Mouse (Mus musculus) kidney, postnatal 0 days (tissue): Measurements from ENCODE around the gene Trank1. TPM values are rescaled to one million over a fixed set of nuclear protein-coding genes. Genes with fewer than 3 reads are reported as not detected.

Source experiments
- ATAC-seq: fragments of 200-750 bp; cut with Nextera tagmentation; replicated peaks from 2 replicates; pipeline ENCODE4 v1.8.0; 2017; ENCODE audit warnings: low read depth, moderate number of reproducible peaks, moderate TSS enrichment, moderate library complexity; ENCODE audit not compliant: low FRiP score
- DNase-seq: peaks from one replicate; pipeline ENCODE4 v3.0.0-alpha.2; 2016; ENCODE audit warnings: low spot score
- H3K27ac ChIP-seq: fragments of 300-500 bp; sonication (generic); 2 replicates; pipeline ENCODE4 v1.5.1; 2014; ENCODE audit warnings: mild to moderate bottlenecking
- H3K27me3 ChIP-seq: fragments of 300-500 bp; sonication (generic); 2 replicates; pipeline ENCODE4 v1.6.1; 2014; ENCODE audit warnings: low read length, mixed read lengths; ENCODE audit not compliant: insufficient read depth
- H3K36me3 ChIP-seq: fragments of 300-500 bp; sonication (generic); 2 replicates; pipeline ENCODE4 v1.6.1; 2014; ENCODE audit warnings: low read length, mixed read lengths; ENCODE audit not compliant: insufficient read depth
- H3K4me1 ChIP-seq: fragments of 300-500 bp; sonication (generic); replicated peaks from 2 replicates; pipeline ENCODE4 v1.6.1; 2014; ENCODE audit warnings: antibody characterized with exemption, low read length, mixed read lengths; ENCODE audit not compliant: insufficient read depth
- H3K4me2 ChIP-seq: fragments of 300-500 bp; sonication (generic); 2 replicates; pipeline ENCODE4 v1.6.1; 2014; ENCODE audit warnings: mild to moderate bottlenecking, low read length, moderate library complexity, mixed read lengths
- H3K4me3 ChIP-seq: fragments of 300-500 bp; sonication (generic); replicated peaks from 2 replicates; pipeline ENCODE4 v1.5.1; 2014; ENCODE audit warnings: low read depth, low read length
- H3K9ac ChIP-seq: fragments of 300-500 bp; sonication (generic); 2 replicates; pipeline ENCODE4 v1.6.1; 2014; ENCODE audit warnings: low read depth, low read length
- H3K9me3 ChIP-seq: fragments of 300-500 bp; sonication (generic); replicated peaks from 2 replicates; pipeline ENCODE4 v1.6.1; 2016; ENCODE audit warnings: low read length, inconsistent platforms, mixed read lengths
- CTCF ChIP-seq: IDR thresholded peaks from 2 replicates; pipeline ENCODE4 v1.5.1; 2016; ENCODE audit warnings: antibody characterized with exemption, low read depth, mild to moderate bottlenecking, moderate library complexity
- WGBS: fragments of 180-500 bp; shearing (Covaris S2); extraction: QIAGEN DNeasy Blood & Tissue Kit; methylation state at CpG from one replicate; pipeline ENCODE4 v1.1.7; 2014; 5-methylcytosine and 5-hydroxymethylcytosine counted together
- polyA plus RNA-seq: library from polyadenylated mRNA; unstranded; fragments of >200 nt; fragmentation: Nextera tagmentation; extraction: Ambion mirVana; gene quantifications from 2 replicates; pipeline ENCODE4 v1.2.1, GENCODE M21; 2015

Trank1 gene
- polyA plus RNA-seq, 1 experiment from 2014 or later, result 1.0 TPM

- H3K9ac ChIP-seq, result no peak overlapping the region
- H3K36me3 ChIP-seq, result no peaks in the 10 kb centered on the region
- DNase-seq (no peak), ATAC-seq (no peak)
- 96% methylated on average over 4 of the region's 4 CpGs for WGBS
- no peaks in the 10 kb centered on the region for H3K9me3 ChIP-seq
- no peaks in the 10 kb centered on the region for H3K27me3 ChIP-seq
- H3K4me3 ChIP-seq, result no peak overlapping the region
- 0 out of 2 replicates have a peak, but pooled peaks cover 7% of the 10 kb centered on the region for H3K4me1 ChIP-seq
- no peak for TF ChIP-seq CTCF
- H3K4me2 ChIP-seq, result no peak overlapping the region
- no peak overlapping the region for H3K27ac ChIP-seq
Measured at GRCm38 (mm10) chr9:111287956-111288355, 23.6 kb upstream of the Trank1 start.

DNA sequence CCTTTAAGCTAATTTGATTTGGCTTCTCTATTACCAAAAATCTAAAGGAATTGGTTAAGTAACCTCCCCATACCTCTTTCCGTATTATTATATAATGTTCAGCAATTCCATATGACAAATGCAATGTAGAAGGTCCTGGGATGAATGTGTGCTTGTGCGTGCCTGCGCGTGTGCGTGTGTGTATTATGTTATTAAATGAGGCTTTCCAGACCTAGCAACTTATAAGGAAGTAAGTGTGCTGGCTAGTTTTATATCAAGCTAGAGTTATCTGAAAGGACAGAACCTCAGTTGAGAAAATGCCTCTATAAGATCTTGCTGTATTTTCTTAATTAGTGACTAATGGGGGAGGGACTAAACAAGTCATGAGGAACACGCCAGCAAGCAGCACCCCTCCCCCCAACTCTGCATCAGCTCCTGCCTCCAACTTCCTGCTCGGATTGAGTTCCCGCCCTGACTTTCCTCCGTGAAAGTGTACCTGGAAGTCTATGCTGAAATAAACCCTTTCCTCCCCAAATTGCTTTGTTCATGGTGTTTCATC is 22.2 kb upstream of the Trank1 start:
- H3K27ac ChIP-seq, result peak overlapping the region; percentile 72
- no peaks in the 10 kb centered on the region for H3K27me3 ChIP-seq
- H3K9me3 ChIP-seq, result no peaks in the 10 kb centered on the region
- peak overlapping the region; percentile 47 for H3K4me2 ChIP-seq
- TF ChIP-seq CTCF, result no peak
- DNase-seq (peak; percentile 70), ATAC-seq (peak; percentile 74)
- 0 out of 2 replicates have a peak overlapping the region, but pooled peaks have one; percentile 4 for H3K4me3 ChIP-seq
- 0 out of 2 replicates have a peak, but pooled peaks cover 7% of the 10 kb centered on the region for H3K4me1 ChIP-seq
- WGBS, result 53% methylated on average over 9 of the region's 9 CpGs
- no peak overlapping the region for H3K9ac ChIP-seq
- no peaks in the 10 kb centered on the region for H3K36me3 ChIP-seq

DNA sequence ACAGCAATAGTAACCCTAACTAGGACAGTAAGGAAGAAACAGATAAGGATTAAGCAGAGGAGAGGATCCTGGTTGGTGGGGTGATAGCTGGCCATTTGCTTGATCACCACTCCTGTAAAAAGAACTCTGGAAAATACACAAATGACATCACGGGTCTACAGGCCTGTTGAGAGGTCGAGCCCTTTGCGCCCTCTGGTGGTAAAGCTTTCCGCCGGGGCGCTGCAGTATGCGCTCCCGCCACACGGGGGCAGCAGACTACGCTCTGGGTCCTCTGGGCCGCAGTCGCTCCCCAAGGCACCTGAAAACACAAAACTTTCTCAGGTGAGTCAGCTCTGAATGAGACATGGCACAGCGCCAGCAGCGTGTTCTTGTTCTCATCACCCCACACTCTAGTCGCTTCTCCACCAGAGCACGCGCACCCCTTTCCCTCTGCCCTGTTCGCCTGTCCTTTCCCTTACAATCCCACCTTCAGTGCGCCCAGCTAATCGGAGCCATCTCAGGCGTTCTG is 21.7 kb upstream of the Trank1 start:
- 0 out of 2 replicates have a peak overlapping the region, but pooled peaks have one; percentile 4 for H3K4me3 ChIP-seq
- H3K9ac ChIP-seq, result no peak overlapping the region
- ATAC-seq (peak; percentile 83), DNase-seq (peak; percentile 92)
- H3K27me3 ChIP-seq, result no peaks in the 10 kb centered on the region
- H3K4me1 ChIP-seq, result 0 out of 2 replicates have a peak, but pooled peaks cover 7% of the 10 kb centered on the region
- no peaks in the 10 kb centered on the region for H3K9me3 ChIP-seq
- no peaks in the 10 kb centered on the region for H3K36me3 ChIP-seq
- WGBS, result 15% methylated on average over 21 of the region's 21 CpGs
- H3K4me2 ChIP-seq, result peak overlapping the region; percentile 47
- peak; percentile 100 for TF ChIP-seq CTCF
- peak overlapping the region; percentile 72 for H3K27ac ChIP-seq

GRCm38 (mm10) chr9:111290539-111291100 is 20.9 kb upstream of the Trank1 start:
- Histone ChIP-seq H3K9me3 (no peaks in the 10 kb centered on the region), H3K27me3 (no peaks in the 10 kb centered on the region), H3K4me3 (no peak overlapping the region), H3K9ac (no peak overlapping the region), H3K36me3 (no peaks in the 10 kb centered on the region), H3K4me2 (no peak overlapping the region), H3K27ac (no peak overlapping the region), H3K4me1 (0 out of 2 replicates have a peak, but pooled peaks cover 7% of the 10 kb centered on the region)
- 82% methylated on average over 11 of the region's 11 CpGs for WGBS
- TF ChIP-seq CTCF, result no peak
- DNase-seq, result no peak
- ATAC-seq, result no peak

DNA sequence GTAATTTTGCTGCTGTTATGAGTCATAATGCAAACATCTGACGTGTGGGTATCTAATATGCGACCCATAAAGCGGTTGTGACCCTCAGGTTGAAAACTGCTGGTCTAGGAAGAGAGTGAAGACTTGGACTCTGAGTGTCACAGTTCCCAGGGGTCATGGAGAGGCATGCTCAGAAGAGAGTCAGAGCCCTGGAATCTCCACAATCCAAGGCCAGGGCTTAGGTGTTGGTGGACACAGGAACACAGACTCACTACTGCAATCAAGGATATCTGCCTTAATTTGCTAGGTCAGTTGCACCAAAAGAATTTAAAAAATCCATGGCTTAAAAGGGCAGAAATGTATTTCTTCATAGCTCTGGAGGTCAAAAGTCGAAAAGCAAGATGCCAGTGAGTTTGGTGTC is 18.3 kb upstream of the Trank1 start:
- no peaks in the 10 kb centered on the region for H3K36me3 ChIP-seq
- no peak overlapping the region for H3K4me3 ChIP-seq
- no peak overlapping the region for H3K9ac ChIP-seq
- ATAC-seq, result no peak
- no peak overlapping the region for H3K27ac ChIP-seq
- TF ChIP-seq CTCF, result no peak
- H3K4me1 ChIP-seq, result 0 out of 2 replicates have a peak, but pooled peaks cover 7% of the 10 kb centered on the region
- H3K9me3 ChIP-seq, result no peaks in the 10 kb centered on the region
- H3K27me3 ChIP-seq, result no peaks in the 10 kb centered on the region
- 84% methylated on average over 4 of the region's 4 CpGs for WGBS
- no peak overlapping the region for H3K4me2 ChIP-seq
- no peak for DNase-seq

- no peak for TF ChIP-seq CTCF
- H3K4me1 ChIP-seq, result no peaks in the 10 kb centered on the region
- ATAC-seq (no peak), DNase-seq (no peak)
- no peak overlapping the region for H3K9ac ChIP-seq
- no peaks in the 10 kb centered on the region for H3K9me3 ChIP-seq
- no peaks in the 10 kb centered on the region for H3K27me3 ChIP-seq
- no peak overlapping the region for H3K4me2 ChIP-seq
- H3K27ac ChIP-seq, result no peak overlapping the region
- no peaks in the 10 kb centered on the region for H3K36me3 ChIP-seq
- no peak overlapping the region for H3K4me3 ChIP-seq
- 90% methylated on average over 6 of the region's 6 CpGs for WGBS
Measured at GRCm38 (mm10) chr9:111294911-111295310, 16.6 kb upstream of the Trank1 start.
